Mouse (Mus musculus) 3134 (cell line): ENCODE data around the gene Fli1.

Source experiments
- DNase-seq: peaks from one replicate; pipeline ENCODE4 v3.0.0-alpha.2; 2011; ENCODE audit warnings: low spot score; ENCODE audit not compliant: insufficient read length; ENCODE audit errors: extremely low read depth

The Fli1 gene

DNA sequence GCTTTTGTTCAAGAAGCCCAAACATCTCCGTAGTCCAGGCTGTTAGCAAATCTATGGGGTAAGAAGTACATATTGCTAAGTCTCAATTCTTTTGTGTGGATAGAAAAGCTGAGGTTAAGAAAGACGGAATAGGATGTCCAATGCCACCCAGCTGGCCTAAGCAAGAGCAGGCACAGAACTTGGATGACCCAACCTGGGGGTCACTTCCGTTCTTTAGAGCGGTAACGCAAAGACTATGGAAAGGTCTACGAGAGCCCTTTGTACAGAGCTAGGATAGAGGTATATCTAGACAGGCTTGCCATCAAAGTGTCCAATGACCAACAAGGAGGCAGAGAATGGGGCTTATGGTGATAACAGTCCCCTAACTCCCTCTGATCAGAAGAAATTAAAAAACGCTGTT is 15.3 kb downstream of the Fli1 start:
- DNase-seq = no peak

DNA sequence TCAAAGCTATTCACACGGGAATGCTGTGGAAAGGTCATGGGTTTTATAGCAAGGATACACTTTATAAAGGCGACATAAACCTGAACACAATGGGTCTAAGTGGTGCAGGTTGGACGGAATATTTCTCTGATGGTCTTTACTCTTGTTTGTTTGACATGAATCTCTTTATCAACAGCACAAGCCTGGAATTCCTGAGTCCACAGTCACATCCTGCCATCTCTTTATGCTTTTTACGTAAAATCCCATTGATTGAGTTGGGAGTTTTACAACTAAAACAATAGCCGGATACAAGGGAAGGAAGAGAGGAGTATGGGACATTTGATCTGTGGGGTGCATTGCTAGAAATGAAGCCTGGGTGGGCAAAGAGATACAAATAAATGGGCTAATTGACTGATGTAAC is 16.9 kb downstream of the Fli1 start:
- DNase-seq = no peak

DNA sequence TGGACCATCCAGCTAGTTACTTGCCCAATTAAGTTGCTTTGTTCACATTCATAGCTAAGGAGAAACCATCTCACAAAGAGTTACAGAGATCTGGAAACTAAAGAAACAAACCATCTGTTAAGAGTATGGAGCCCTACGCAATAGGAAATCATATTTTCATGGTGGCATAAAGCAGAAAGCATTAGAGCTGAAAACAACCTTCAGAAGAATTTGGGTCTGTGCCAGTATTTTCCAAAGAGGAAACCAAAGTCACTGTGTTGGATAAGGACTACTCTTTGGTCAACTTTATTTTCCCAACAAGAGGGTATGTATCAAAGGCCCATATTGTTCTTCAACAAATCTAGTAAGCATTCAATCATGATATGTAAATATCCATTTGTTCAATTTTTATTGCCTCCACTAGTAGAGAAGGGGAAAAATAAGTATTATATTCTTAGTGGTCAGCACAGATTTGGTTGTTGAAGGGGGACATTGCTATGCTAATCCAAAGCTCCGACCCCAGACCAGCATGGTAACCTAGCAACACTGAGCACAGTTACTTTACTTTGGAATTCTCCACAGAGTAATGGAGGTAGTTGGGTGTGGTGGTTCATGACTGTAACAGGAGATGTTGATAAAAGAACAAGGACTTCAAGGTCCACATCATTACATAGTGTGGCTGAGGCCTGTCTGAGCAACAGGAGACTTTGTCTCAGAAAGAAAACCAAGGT is 20.0 kb downstream of the Fli1 start:
- no peak for DNase-seq

DNA sequence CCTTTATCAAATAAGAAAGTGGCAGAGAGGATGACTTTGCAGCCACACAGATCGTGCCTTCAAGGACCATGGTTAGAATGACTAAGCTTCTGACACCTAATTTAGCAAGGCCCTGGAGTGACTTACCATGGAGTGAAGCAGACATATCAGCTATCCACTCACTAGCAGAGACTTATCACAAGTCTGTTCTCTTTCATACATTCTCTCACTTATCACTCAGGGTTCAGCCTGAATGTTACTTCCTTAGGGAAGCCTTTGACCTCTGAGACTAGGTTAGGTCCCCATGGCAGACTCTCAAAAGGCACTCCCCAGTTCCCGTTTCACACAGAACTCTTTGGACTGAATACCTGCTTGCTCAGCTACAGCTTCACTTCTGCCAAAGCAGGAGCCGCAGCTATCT is 21.3 kb downstream of the Fli1 start:
- no peak for DNase-seq

DNA sequence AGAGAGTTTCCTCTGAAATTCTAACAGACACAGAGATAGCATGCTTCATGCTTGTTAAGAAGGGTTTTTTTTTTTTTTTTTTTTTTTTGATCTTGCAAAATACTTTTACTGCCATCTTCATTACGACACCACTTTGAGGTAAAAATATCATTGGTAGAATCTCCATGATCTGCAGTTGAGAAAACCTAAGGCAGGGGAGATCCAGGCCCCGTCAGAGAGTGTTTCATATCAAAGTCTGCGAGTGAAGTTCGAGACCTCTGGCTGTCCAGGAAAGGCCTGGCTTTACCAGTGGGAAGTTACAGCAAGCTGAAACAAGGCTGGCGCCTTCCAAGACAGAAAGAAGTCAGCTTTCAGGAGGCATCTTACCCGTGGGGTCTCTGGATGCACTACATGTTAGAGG is 21.8 kb downstream of the Fli1 start:
- no peak for DNase-seq

DNA sequence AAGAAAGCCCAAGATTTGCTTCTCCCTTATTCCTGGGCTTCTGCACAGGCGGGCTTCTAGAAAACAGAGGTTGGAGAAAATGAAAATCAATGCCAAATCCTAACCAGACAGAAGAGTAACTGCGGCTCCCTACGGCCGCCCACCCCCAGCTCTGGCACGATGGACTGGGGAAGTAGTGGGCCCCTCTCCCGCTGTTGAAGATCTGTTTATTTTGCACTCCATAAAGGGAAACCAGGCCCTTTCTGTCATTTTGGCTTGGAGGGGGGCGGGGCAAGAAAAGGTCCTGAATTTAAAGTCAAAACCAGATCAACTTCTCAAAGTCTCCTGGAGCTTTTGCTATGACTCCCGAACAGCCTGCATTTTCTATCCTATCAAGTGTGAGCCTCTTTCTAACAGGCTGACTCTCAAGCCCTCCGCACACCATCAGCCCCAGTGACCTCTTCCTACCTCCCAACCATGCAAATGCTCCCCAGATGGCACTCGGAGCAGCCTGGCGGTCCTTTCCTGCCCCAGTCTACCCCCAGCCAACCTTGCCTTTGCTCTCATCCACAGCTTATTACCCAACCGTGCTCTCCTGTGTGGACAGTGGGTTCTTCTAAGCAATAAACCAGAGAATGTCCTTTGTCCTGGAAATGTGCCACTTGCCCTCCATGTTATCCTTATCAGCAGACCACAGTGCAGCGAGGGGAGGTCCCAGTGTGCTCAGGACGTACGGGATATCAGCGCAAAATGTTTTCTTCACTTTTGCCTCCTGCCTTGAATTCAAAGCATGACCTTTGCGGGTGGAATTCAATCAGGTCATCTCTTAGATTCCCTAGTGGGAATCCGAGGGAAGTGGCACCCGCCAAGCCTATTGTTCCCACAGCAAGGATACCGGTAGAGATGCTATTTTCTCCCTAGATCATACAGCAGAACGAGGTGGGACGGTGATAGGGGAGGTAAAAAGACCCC is 23.3 kb downstream of the Fli1 start:
- no peak for DNase-seq

DNA sequence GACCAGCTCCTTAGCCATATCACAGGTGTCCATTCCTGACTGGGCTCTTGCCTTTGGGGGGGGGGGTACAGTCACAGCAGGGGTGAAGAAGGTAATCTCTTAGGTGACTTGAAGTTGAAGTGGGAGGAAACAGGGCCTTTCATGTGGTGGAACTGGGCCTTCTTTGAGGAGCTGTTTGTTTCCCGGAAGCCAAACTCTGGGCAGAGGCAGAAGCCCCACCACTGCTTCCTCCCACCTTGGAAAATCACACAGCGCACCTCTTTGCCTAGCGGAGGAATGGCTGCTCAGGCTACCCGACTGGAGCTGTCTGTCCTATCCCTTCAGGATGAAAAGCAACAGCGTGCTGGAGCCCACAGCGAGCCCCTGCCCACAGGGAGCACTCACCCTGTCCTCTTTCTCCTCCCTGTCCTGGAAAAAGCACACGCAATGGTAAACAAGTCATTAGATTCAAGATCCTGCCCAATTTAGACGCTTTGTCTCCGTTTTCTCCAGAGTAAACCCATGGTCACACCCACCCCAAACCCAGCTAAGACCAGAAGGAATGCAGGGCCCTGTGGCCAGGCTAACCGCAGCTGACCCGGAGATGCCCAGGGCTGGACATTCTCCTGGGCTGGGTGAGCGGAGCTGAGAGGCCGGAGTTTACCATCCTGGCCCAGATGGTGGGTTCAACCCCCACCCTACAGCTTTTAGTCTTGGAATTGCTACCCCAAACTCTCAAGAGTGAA is 24.1 kb downstream of the Fli1 start:
- DNase-seq = no peak

DNA sequence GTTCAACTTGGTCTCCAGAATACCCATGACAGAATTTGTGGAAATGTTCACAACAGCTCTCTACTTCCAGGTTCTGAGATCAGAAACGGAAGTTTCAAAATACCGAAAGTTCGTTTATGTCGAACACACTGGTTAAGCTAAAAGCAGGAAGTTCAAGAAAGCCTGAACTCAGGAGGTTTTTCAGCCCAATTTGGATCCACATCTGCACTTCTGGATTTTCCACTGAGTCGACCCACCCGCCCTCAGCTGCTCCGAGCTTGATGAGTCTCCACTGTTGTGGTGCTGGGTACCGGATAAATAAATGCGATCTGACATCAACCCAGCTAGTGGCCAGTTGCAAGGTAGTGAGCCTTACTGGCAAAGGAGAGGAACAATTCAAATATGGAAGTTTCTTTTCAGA is 26.0 kb downstream of the Fli1 start:
- DNase-seq = no peak

DNA sequence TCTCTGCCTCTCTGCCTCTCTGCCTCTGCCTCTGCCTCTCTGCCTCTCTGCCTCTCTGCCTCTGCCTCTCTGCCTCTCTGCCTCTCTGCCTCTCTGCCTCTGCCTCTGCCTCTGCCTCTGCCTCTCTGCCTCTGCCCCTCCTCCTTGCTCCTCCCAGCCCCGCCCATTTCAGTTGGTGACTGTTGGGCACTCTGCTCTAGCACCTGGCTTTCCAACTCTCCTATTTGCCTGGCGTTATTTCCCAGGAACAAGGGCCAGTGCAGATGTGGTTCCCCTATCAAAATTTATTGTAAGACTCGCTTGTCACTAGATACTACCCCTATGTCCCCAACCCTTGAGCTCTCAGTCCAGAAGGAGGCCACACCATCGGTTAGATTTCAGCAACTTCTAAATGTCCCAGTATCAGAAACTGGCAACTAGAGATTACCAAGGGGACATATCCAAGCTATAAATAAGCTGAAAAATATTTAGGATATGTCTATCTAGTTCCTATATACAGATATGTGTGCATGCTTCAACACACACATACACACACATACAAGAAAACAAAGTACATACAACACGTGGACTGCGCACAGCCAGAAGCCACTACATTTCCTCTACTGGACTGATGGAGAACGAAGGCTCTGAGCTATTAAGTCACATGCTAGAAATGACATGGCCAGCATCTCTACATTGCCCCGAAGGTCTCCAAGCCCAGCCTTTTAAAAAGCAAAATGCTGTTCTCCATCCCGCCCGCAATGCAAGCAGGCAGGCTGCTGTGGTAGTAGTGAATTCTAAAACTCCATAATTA is 26.6 kb downstream of the Fli1 start:
- no peak for DNase-seq

DNA sequence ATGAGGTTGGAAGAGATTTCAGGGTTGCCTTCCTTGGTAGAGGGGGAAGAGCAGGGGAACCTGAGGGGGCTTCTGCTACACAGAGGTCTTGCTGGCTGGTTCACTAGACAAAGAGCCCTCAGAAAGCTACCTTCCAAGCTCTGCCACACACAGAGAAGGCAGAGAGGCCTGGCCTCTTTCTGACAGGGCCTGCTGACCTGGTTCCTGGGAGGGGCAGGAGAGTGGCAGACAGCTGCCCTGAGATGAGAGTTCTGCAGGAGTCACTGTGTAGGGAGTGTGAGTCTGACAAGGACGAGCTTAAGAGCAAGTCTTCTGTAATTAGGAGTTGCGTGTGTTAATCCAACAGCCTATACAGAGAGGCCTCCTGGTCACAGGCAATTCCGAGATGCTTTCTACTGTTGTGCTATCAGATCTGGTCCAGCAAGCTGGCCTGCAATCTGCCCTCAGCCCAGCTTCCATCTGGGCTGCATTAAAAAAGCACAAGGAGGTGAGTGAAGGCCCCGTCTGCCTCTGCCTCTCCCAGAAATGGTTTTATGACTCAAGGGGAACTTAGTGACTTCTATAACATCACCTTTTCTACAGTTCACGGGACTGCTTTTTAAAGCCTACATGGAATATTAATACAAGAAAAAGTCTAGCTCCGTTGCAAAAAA is 28.1 kb downstream of the Fli1 start:
- no peak for DNase-seq

DNA sequence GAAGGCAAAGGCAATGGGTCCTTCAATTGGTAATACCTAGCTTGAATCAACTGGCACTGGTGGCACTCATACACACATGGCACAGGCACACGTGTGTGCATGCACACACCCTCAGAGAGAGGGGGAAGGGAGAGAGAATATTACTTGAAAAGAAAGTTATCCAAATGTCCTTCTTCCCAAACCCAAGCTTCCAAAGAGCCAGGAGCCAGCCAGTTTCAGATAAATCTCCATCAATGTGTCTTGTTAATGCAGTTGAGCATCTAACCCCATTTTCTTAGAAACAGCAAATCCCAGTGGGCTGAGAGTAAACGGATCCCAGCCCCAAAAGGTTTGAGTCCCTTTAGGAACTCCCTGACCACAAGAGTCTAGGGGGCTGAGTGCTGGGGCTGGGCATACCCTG is 29.2 kb downstream of the Fli1 start:
- DNase-seq = no peak

DNA sequence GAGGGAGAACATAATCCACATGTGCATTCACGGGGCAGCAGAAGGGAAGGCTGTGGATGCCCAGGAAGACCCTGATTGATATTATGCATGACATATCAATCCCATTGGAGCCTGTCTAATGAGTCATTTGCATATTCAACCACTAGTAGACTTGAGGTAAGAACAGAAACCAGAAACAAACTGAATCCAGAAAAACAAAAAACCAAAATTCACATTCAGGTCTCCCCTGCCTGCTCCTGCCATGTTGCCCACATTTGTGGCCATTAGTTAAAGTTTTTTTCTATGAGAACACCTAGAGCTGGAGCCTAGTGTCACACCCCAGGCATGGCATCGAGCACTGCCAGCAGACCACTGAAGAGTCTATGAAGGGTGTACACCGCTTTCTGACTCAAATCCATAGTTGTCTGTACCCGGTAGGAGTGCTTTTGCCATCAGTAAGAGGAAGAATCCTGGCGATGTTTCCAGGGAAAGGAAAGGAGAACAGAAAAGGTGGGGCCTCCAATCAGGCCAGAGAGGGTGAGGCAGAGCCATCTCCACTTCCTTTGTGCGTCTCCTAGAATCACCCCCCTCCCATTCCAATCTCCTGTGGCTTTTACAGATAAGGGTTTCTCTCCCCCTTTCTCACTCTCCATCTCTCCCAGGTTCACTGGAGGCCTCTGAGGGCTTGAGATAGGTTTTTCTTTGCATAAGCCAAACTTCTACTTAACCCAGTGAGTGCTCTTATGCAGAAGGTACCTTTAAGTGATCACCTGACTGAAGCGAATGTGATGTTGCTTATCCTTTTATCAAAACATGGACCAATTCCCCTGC is 32.0 kb downstream of the Fli1 start:
- DNase-seq = no peak

DNA sequence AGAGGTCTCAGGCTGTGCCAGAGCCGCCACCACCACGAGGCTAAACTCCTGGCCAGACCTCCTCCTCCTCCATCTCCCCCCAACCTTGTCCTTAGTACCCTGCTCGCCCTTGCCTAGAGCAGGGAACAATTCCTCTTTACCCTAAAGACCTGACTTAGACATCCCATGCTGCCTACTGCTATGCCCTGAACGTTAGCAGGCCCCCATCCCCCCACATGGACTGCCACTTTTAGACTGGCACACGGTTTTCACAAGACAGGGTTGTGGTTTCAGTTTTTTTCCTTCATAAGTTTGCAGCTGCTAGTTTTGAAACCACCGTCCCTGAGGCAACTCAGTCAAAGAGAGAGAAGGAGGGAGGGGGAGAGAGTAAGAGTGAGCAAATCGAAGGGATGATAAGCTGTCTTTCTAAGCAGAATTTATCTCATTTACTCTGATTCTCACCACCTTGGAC is 32.9 kb downstream of the Fli1 start:
- no peak for DNase-seq

DNA sequence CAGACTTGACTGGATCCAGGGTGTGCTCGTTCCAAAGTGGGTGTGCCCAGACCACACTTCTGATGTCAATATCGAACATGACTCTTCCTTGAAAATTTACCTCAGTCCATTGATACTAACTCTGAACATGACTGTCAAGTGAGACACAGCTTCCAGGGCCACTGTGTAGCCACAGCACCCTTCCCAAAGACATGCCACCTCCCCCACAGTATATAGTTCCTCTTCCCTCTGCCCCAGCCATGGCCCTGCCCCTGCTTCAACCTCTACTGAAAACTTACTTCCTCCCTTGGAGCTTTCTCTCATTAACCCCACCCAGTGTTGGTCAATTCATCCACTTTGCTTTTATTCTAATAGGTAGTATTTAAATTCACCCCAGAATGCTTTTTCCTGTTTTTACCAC is 34.0 kb downstream of the Fli1 start:
- no peak for DNase-seq

DNA sequence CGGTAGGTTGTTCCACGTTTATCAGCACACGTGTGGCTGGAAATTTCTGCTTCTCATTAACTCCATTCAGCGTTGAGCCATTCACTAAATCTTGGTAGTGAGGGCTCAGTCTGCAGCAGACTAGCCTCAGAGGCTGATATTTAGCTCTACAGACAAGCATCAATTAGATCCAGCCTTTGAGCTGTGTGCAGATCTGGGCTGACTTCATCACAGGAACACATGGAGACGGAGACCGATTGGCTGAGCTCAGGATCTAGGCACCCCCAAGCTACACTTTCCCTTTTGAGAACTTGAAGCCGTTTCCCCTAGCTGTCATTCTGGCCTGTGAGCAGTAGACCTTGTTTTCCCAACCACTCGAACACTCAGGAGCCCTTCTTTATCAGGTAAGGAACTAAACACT is 34.5 kb downstream of the Fli1 start:
- DNase-seq = no peak

DNA sequence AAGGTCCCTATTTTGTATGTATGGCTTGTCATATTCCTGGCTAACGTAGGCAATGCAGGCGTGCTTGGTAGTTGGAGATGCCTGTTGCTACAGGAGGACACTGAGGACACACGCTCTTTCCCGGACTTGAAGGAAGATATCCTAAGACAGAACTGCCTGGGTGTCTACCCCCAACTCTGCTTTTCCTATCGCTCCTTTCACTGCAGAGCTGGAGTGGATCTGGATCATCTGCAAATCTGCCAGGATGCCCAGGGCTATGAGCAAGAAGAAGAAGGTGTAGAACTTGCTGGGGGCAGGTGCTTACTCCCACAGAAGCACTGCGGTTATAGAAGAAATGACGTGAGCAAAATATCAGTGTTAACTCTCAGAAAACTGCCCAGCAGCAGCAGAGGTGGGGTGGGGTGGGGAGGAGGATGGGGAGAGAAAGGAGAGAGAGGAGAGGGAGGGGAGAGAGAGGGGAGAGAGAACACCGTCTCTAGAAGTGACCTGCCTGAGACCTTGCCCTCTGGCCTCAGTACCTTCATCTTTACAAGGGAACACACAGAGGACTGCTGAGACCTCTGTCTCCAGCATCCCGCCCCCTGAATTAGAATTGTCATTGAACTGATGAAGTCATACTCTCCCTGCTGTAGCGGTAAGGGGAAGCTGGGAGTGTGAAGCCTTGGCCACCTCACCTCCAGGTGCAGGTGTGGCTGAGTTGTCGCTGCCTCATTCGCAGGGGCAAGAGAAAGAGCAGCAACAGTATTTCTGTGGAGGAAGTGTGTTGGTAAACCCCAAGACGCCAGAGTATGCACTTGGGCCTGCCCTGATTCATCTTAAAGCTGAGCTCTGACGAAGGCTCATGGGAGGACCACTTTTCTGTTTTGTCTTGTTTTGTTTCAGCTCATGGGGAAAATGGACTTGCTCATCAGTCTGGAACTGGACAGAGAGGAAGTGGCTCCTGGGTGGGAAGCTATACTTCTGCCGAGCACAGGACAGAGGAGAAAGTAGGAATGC is 35.5 kb downstream of the Fli1 start:
- DNase-seq = no peak

DNA sequence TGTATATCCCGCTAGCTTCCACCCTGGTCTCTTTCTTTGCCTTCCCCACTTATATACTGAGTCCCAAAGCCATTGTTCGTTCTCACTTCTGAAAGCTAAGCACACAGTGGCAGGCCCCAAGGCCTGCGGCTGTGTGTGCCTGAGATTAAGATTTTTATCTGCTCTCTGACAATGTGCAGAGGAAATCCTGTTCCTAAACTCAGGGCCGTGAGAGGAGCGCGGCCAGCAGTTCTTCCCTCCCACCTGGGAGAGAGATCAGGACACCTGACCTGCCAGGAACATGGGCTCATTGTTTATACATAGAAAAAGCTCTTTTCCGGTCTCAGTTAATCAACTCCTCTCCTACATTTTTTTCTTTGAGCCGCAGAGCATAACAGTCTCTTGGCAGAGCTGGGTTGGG is 36.5 kb downstream of the Fli1 start:
- DNase-seq = no peak

DNA sequence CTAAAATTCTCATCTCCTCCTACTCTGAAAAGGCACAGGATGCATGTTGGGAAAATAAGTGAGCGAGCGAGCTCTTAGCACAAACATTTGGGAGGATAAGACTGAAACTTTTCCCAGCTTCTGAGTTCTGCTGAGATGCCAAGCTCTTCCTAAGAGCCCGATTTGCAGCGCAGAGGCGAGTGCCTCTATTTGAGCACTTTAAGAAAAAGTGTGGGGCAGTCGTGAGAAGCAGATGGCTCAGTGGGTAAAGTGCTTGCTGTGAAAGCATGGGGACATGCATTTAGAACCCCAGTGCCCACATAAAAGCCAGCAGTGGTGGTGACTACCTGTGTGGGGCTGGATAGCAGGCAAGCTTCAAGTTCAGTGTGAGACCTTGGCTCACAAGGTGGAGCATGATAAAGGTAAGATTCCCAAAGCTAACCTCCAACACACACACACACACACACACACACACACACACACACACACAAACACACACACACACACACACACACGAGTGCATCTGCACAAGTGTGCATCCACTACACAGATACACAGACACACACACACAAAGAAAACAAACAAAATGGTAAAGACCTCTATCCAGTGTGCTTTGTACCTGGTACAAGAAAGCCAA is 37.1 kb downstream of the Fli1 start:
- DNase-seq = no peak
